Mouse (Mus musculus): ENCODE data around the gene Chpt1. TPM values are rescaled to one million over a fixed set of nuclear protein-coding genes. Genes with fewer than 3 reads are reported as not detected.

The Chpt1 gene
- polyA plus RNA-seq (2017; shearing (Covaris generic)): 1.9 TPM

DNA sequence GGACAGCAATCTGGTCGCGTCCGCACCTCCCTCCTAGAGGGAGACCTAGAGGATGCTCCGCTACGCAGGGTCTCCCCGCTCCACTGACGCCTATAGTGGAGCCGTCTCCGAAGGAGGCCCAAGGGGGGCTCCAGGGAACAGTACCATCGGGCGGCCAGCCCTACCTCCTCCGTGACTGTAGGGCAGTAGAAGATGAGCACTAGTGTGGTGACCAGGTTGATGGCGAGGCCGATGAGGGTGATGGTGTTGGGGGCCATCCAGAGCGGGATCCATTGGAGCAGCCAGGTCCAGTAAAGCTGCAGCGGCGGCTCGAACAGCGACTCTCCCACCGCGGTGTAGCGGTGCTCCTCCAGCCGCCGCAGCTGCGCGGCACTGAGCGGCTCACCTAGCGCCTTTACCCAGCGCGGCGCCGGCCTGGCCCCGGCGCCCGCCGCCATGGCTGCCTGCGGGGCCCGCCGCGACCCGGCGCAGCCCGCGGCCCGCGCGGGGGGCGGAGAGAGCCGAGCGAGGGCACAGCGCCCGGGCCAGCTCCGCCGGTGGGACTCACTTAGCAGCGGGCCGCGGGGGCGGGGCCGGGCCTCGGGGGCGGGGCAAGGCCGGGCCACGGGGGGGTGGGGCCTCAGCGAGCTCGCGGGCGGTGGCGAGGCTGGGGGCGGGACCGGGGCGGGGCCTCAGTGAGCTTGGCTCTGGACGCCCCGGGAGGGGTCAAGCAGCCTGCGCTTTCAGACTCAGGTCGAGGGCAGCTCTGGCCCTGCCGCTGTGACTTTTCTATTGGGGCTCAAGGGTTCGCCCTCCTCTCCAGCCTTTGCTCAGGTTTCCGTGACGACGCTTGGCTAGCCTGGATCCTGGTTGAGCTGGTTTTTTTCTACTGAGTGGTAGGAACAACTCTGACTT, at the start of gene Chpt1:
TSS of gene Chpt1 (minus strand) at position 653 of the 894 bp plus-strand sequence.

DNA sequence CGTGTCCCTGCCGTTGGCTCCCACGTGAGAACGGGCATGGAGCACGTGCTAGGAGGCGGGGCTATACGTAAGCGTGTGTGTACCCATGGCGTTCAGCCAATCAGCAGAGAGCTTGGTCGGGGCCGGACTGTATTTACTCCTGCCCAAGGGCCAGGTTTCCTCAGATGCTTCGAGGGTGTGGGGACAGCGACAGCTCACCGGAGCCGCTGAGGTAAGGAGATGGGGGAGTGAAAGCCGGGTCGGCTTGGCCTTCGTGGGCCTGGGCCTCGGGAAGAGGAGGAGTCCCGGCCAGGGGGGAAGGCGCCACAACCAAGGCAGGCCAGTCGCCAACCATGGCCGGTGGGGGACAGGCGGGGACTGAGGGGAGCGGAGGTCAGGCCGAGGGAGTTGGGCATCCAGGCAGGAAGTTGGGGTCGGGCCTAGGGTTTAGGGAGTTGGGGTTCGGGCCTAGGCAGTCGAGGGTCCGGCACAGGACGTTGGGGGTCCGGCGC, 44.3 kb downstream of the Chpt1 start, which contains the start of gene Sycp3:
TSS of gene Sycp3 (plus strand) at position 68 of the 491 bp plus-strand sequence.

Other genes with a start within 250 kb of the Chpt1 start
- gene Dram1, start 125.0 kb downstream of the Chpt1 start, polyA plus RNA-seq (2017; shearing (Covaris generic)): 1.1 TPM
- 6.9 TPM for gene Gnptab, start 124.9 kb downstream of the Chpt1 start, polyA plus RNA-seq (2017; shearing (Covaris generic))
- not detected for gene Sycp3, start 44.5 kb downstream of the Chpt1 start, polyA plus RNA-seq (2017; shearing (Covaris generic))
- not detected for gene Mybpc1, start 101.1 kb upstream of the Chpt1 start, polyA plus RNA-seq (2017; shearing (Covaris generic))
- gene Spic, start 180.9 kb upstream of the Chpt1 start, polyA plus RNA-seq (2017; shearing (Covaris generic)): 2.6 TPM
- 85.2 TPM for gene Arl1, start 226.8 kb upstream of the Chpt1 start, polyA plus RNA-seq (2017; shearing (Covaris generic))

Data from activated CD4-positive, CD25-positive, alpha-beta regulatory T cell, adult 9 weeks (primary cell).